Mouse (Mus musculus) forebrain, postnatal 0 days (tissue): ENCODE measurements around the gene Adam17. TPM values are rescaled to one million over a fixed set of nuclear protein-coding genes. Genes with fewer than 3 reads are reported as not detected.
A peak's percentile ranks its signal among the peaks of the same experiment; 100 is the strongest.

Source experiments
- ATAC-seq: fragments of 200-750 bp; cut with Nextera tagmentation; 2 replicates; pipeline ENCODE4 v1.8.0; 2017; ENCODE audit warnings: mild to moderate bottlenecking, moderate library complexity
- DNase-seq: peaks from one replicate; pipeline ENCODE4 v3.0.0-alpha.2; 2015
- H3K27ac ChIP-seq: fragments of 300-500 bp; sonication (generic); 2 replicates; pipeline ENCODE4 v1.5.1; 2014; ENCODE audit warnings: low read depth, mild to moderate bottlenecking, antibody characterized with exemption, low read length, moderate library complexity, mixed read lengths
- H3K27me3 ChIP-seq: fragments of 300-500 bp; sonication (generic); 2 replicates; pipeline ENCODE4 v1.6.1; 2014; ENCODE audit warnings: mild to moderate bottlenecking, low read length, mixed read lengths; ENCODE audit not compliant: insufficient read depth
- H3K36me3 ChIP-seq: fragments of 300-500 bp; sonication (generic); 2 replicates; pipeline ENCODE4 v1.6.1; 2014; ENCODE audit warnings: mild to moderate bottlenecking, moderate library complexity; ENCODE audit not compliant: insufficient read depth
- H3K4me1 ChIP-seq: fragments of 300-500 bp; sonication (generic); 2 replicates; pipeline ENCODE4 v1.6.1; 2014; ENCODE audit warnings: antibody characterized with exemption; ENCODE audit not compliant: insufficient read depth
- H3K4me2 ChIP-seq: fragments of 300-500 bp; sonication (generic); 2 replicates; pipeline ENCODE4 v1.6.1; 2014; ENCODE audit warnings: low read depth, mild to moderate bottlenecking, moderate library complexity
- H3K4me3 ChIP-seq: fragments of 300-500 bp; sonication (generic); 2 replicates; pipeline ENCODE4 v1.5.1; 2014; ENCODE audit warnings: low read depth, low read length, mixed read lengths
- H3K9ac ChIP-seq: fragments of 300-500 bp; sonication (generic); 2 replicates; pipeline ENCODE4 v1.6.1; 2014; ENCODE audit warnings: mild to moderate bottlenecking
- H3K9me3 ChIP-seq: fragments of 300-500 bp; sonication (generic); 2 replicates; pipeline ENCODE4 v1.6.1; 2016; ENCODE audit warnings: low read length
- CTCF ChIP-seq: sonication (generic); IDR thresholded peaks from 2 replicates; pipeline ENCODE4 v1.5.1; 2016; ENCODE audit warnings: antibody characterized with exemption, control low read depth, low read depth
- WGBS: fragments of 180-500 bp; shearing (Covaris S2); extraction: QIAGEN DNeasy Blood & Tissue Kit; methylation state at CpG from one replicate; pipeline ENCODE4 v1.1.7; 2014; 5-methylcytosine and 5-hydroxymethylcytosine counted together
- polyA plus RNA-seq: library from polyadenylated mRNA; unstranded; fragments of >200 nt; fragmentation: Nextera tagmentation; extraction: Ambion mirVana; gene quantifications from 2 replicates; pipeline ENCODE4 v1.2.1, GENCODE M21; 2015
- total RNA-seq: library from RNA; depleted of rRNA; stranded (reverse); fragments of >200 nt; gene quantifications from 2 replicates; pipeline ENCODE4 v1.2.3, GENCODE M21; 2014

The Adam17 gene
- total and polyA plus RNA-seq, 2 experiments from 2014 or later: 11.5 to 18.2 TPM

GRCm38 (mm10) chr12:21306721-21307120 is 66.7 kb downstream of the Adam17 start:
- H3K9ac ChIP-seq: no peak overlapping the region
- H3K36me3 ChIP-seq: peaks cover 96% of the 10 kb centered on the region
- 88% methylated on average over 4 of the region's 4 CpGs for WGBS
- no peaks in the 10 kb centered on the region for H3K27me3 ChIP-seq
- ATAC-seq (no peak), DNase-seq (no peak)
- no peaks in the 10 kb centered on the region for H3K9me3 ChIP-seq
- H3K4me3 ChIP-seq: no peak overlapping the region
- no peak overlapping the region for H3K27ac ChIP-seq
- no peaks in the 10 kb centered on the region for H3K4me1 ChIP-seq
- no peak for TF ChIP-seq CTCF
- no peak overlapping the region for H3K4me2 ChIP-seq

- Histone ChIP-seq H3K4me1 (no peaks in the 10 kb centered on the region), H3K27me3 (no peaks in the 10 kb centered on the region), H3K9me3 (no peaks in the 10 kb centered on the region), H3K4me2 (no peak overlapping the region), H3K4me3 (no peak overlapping the region), H3K36me3 (peaks cover 96% of the 10 kb centered on the region), H3K27ac (no peak overlapping the region), H3K9ac (no peak overlapping the region)
- ATAC-seq (no peak), DNase-seq (no peak)
- no peak for TF ChIP-seq CTCF
- WGBS: 94% methylated on average over 4 of the region's 4 CpGs
Observed at GRCm38 (mm10) chr12:21305741-21306140, 67.7 kb downstream of the Adam17 start.

DNA sequence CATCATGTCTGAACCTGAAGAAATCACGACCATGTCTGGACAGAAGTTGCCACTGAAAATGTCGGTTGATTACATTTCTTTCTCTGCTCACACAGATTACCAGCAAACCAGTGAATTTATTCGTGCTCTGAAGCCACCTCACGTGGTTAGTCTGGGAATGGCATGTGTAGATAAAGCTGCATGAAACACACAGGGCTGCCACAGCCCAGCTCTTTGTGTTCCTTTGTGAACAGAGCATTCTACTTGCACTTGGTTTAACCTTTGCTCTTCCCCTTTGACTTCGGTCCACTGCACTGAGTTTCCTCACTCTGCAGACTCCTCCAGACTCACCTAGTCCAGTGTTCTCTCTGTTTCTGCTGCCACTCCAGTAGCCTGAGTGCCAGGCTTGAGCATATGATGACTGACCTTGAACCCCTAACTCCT is 71.1 kb downstream of the Adam17 start:
- 88% methylated on average over 5 of the region's 5 CpGs for WGBS

GRCm38 (mm10) chr12:21301932-21302331 is 71.5 kb downstream of the Adam17 start:
- 91% methylated on average over 8 of the region's 8 CpGs for WGBS
- TF ChIP-seq CTCF: no peak
- no peak overlapping the region for H3K27ac ChIP-seq
- H3K27me3 ChIP-seq: no peaks in the 10 kb centered on the region
- H3K9ac ChIP-seq: no peak overlapping the region
- H3K9me3 ChIP-seq: no peaks in the 10 kb centered on the region
- no peak for DNase-seq
- H3K4me1 ChIP-seq: no peaks in the 10 kb centered on the region
- H3K36me3 ChIP-seq: peaks cover 92% of the 10 kb centered on the region
- no peak for ATAC-seq
- no peak overlapping the region for H3K4me3 ChIP-seq
- no peak overlapping the region for H3K4me2 ChIP-seq

More for the DNA sequence above, 71.1 kb downstream of the Adam17 start:
- DNase-seq: no peak
- H3K9me3 ChIP-seq: no peaks in the 10 kb centered on the region
- H3K9ac ChIP-seq: no peak overlapping the region
- H3K27ac ChIP-seq: no peak overlapping the region
- peaks cover 91% of the 10 kb centered on the region for H3K36me3 ChIP-seq
- no peak overlapping the region for H3K4me3 ChIP-seq
- H3K4me1 ChIP-seq: no peaks in the 10 kb centered on the region
- H3K4me2 ChIP-seq: no peak overlapping the region
- no peaks in the 10 kb centered on the region for H3K27me3 ChIP-seq
- no peak for TF ChIP-seq CTCF
- no peak for ATAC-seq

- Histone ChIP-seq H3K27me3 (no peaks in the 10 kb centered on the region), H3K4me1 (no peaks in the 10 kb centered on the region), H3K36me3 (peaks cover 92% of the 10 kb centered on the region), H3K9ac (no peak overlapping the region), H3K9me3 (no peaks in the 10 kb centered on the region), H3K4me2 (no peak overlapping the region), H3K27ac (no peak overlapping the region), H3K4me3 (no peak overlapping the region)
- TF ChIP-seq CTCF: no peak
- 90% methylated on average over 7 of the region's 7 CpGs for WGBS
- no peak for ATAC-seq
- DNase-seq: no peak
Observed at GRCm38 (mm10) chr12:21301324-21301723, 72.1 kb downstream of the Adam17 start.

DNA sequence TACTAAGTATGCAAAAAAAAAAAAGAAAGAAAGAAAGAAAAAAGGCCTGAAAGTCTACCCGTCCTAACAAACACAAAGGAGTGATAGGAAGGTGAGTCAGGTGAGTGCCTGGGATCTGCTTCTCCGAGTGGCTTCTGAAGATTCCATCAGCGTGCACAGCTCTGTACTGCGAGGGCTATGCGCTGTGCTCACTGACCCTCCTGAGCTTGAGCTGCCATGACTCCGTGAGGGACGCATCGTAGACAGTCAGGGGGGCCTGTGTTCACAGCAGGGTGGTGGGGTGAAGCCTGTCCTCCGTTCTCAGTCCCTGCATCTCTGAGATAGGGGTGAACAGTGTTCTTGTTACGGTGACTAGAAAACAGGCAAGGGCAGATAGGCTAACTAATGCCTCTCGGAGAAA is 74.6 kb downstream of the Adam17 start:
- TF ChIP-seq CTCF: no peak
- DNase-seq: no peak
- Histone ChIP-seq H3K4me1 (no peaks in the 10 kb centered on the region), H3K27me3 (no peaks in the 10 kb centered on the region), H3K4me3 (no peak overlapping the region), H3K27ac (no peak overlapping the region), H3K36me3 (peaks cover 88% of the 10 kb centered on the region), H3K9ac (no peak overlapping the region), H3K9me3 (no peaks in the 10 kb centered on the region), H3K4me2 (no peak overlapping the region)
- ATAC-seq: no peak
- WGBS: 95% methylated on average over 11 of the region's 11 CpGs

DNA sequence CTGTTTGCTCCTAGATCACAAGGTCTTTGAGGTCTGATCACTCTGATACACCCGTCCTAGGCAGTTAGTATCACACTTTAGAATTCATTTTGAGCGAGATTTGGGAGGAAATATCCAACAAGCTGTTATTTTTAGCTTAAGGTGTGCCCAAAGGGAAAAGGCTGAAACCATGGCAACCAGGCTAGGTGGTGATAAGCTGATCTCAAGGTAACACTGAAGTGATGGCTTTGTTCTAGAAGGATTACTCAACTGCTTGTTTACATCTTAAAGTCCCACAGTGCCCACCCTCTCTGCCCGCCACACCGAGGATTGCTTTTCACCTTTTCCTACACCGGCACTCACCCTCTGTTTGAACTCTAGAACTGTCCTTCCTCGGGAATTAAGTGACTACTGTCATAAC is 83.8 kb downstream of the Adam17 start:
- H3K9ac ChIP-seq: no peak overlapping the region
- H3K4me2 ChIP-seq: no peak overlapping the region
- no peak for ATAC-seq
- DNase-seq: peak; percentile 14
- 84% methylated on average over 6 of the region's 6 CpGs for WGBS
- no peaks in the 10 kb centered on the region for H3K27me3 ChIP-seq
- H3K9me3 ChIP-seq: no peaks in the 10 kb centered on the region
- H3K36me3 ChIP-seq: peaks cover 41% of the 10 kb centered on the region
- H3K4me3 ChIP-seq: no peak overlapping the region
- H3K27ac ChIP-seq: peak overlapping the region; percentile 67
- 0 out of 2 replicates have a peak, but pooled peaks cover 7% of the 10 kb centered on the region for H3K4me1 ChIP-seq
- no peak for TF ChIP-seq CTCF
